Mouse (Mus musculus): ENCODE results near the gene Avpr1b. TPM values are rescaled to one million over a fixed set of nuclear protein-coding genes. Genes with fewer than 3 reads are reported as not detected.

The Avpr1b gene
- polyA plus RNA-seq, 1 experiment from 2014 or later: not detected

DNA sequence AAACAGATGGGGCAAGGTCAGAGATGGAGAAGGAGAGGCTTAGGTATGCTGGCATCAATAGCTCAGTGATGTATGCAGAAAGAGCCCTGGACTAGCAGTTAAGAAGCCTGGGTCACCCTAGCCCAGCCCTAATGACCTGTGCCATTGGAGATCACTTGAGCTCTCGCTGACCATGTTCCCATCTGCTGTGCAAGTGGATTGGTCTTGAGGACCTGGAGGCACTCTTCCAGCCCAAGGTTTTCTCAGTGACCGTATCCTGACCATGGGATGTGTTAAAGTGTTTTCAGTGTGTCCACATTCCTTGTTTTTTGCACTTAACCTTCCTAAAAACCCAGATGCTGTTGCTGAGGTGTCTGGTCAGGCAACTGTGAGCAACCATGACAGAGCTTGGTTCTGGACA, 61.2 kb downstream of the Avpr1b start:
- H3K9me3 ChIP-seq: no peaks in the 10 kb centered on the region
- no peak overlapping the region for H3K9ac ChIP-seq
- no peak overlapping the region for H3K27ac ChIP-seq
- no peaks in the 10 kb centered on the region for H3K36me3 ChIP-seq
- H3K4me2 ChIP-seq: no peak overlapping the region
- H3K4me1 ChIP-seq (replicated peaks): peaks cover 7% of the 10 kb centered on the region; the same call in 1 of the 2 replicates
- H3K27me3 ChIP-seq: 0 out of 2 replicates have a peak, but pooled peaks cover 2% of the 10 kb centered on the region
- WGBS: 81% methylated on average over 2 of the region's 2 CpGs
- no peak overlapping the region for H3K4me3 ChIP-seq
- no peak for ATAC-seq (ENCODE audit: low FRiP score)

DNA sequence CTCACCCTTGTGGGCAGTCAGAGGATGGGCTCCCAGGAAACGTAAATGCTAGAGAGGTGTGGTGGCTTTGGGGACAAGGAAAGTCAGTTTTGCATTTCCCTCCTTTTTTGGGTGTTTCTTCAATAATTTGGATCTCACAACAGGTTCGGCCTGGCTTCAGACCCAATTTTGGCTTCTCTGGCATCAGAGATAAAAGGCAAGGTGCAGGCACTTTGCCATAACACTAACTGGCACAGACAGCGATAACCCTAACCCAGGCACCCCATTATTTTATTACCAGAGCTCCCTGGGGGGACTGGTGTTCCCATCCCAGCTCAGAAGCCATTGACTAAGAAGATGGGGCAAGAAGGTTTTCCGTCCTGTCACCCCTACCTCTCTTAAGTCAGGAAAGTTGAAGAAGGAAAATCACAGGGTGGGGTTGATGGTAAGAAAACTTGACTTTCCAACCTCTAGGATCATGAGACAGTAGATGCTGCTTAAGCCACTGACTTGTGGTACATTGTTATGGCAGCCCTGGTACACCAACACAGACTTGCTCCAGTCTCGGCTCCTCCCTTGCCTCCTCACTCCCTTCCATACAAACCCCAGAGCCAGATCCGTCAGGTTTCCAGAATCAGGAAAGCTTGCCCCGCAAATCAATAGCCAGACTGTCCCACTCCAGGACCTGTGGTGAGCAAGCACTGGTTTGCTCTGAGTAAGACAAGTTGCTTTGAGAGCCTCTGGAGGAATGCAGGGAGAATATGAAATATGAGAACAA, 61.9 kb downstream of the Avpr1b start:
- Histone ChIP-seq H3K4me2 (no peak overlapping the region), H3K9ac (no peak overlapping the region), H3K36me3 (no peaks in the 10 kb centered on the region), H3K27me3 (0 out of 2 replicates have a peak, but pooled peaks cover 2% of the 10 kb centered on the region), H3K9me3 (no peaks in the 10 kb centered on the region), H3K4me3 (no peak overlapping the region), H3K4me1 (replicated peaks) (peaks cover 7% of the 10 kb centered on the region; the same call in 1 of the 2 replicates), H3K27ac (no peak overlapping the region)
- no peak for ATAC-seq (ENCODE audit: low FRiP score)
- 80% methylated on average over 7 of the region's 7 CpGs for WGBS

Other genes starting within 250 kb of the Avpr1b start
- 16.8 and 17.7 TPM in 2 replicates for gene Srgap2, start 71.9 kb upstream of the Avpr1b start, polyA plus RNA-seq (2015; fragmentation: Nextera tagmentation; extraction: Ambion mirVana)
- gene Fam72a, start 71.3 kb upstream of the Avpr1b start, polyA plus RNA-seq (2015; fragmentation: Nextera tagmentation; extraction: Ambion mirVana): 1.1 and 1.2 TPM in 2 replicates
- 0.10 TPM in 1 of 2 replicates, not detected in the other for gene Ctse, start 39.1 kb downstream of the Avpr1b start, polyA plus RNA-seq (2015; fragmentation: Nextera tagmentation; extraction: Ambion mirVana)
- gene Rab7b, start 89.5 kb downstream of the Avpr1b start, polyA plus RNA-seq (2015; fragmentation: Nextera tagmentation; extraction: Ambion mirVana): 0.79 and 1.2 TPM in 2 replicates
- gene Slc26a9, start 144.8 kb downstream of the Avpr1b start, polyA plus RNA-seq (2015; fragmentation: Nextera tagmentation; extraction: Ambion mirVana): 0.05 TPM in 1 of 2 replicates, not detected in the other
- 0.27 and 0.30 TPM in 2 replicates for gene Pm20d1, start 198.1 kb downstream of the Avpr1b start, polyA plus RNA-seq (2015; fragmentation: Nextera tagmentation; extraction: Ambion mirVana)
- 13.3 and 13.6 TPM in 2 replicates for gene Slc41a1, start 228.3 kb downstream of the Avpr1b start, polyA plus RNA-seq (2015; fragmentation: Nextera tagmentation; extraction: Ambion mirVana)